Mouse (Mus musculus) forebrain, embryonic 12.5 days (tissue): ENCODE results near the gene Ctdspl2. TPM values are rescaled to one million over a fixed set of nuclear protein-coding genes. Genes with fewer than 3 reads are reported as not detected.
"Not testable (repeated sequence)": the region's sequence is repeated elsewhere in the genome, so short reads cannot be mapped to it uniquely, and the experiment has no call there.

Experiments used
- ATAC-seq: fragments of 200-750 bp; cut with Nextera tagmentation; 2 replicates; pipeline ENCODE4 v1.8.0; 2017; ENCODE audit warnings: moderate TSS enrichment; ENCODE audit not compliant: low FRiP score
- H3K27ac ChIP-seq: fragments of 300-500 bp; sonication (generic); 2 replicates; pipeline ENCODE4 v1.5.1; 2016; ENCODE audit warnings: mild to moderate bottlenecking
- H3K27me3 ChIP-seq: fragments of 300-500 bp; sonication (generic); 2 replicates; pipeline ENCODE4 v1.6.1; 2016; ENCODE audit warnings: mild to moderate bottlenecking
- H3K36me3 ChIP-seq: fragments of 300-500 bp; sonication (generic); replicated peaks from 2 replicates; pipeline ENCODE4 v1.6.1; 2016; ENCODE audit warnings: mild to moderate bottlenecking
- H3K4me1 ChIP-seq: fragments of 300-500 bp; sonication (generic); 2 replicates; pipeline ENCODE4 v1.6.1; 2016
- H3K4me2 ChIP-seq: fragments of 300-500 bp; sonication (generic); 2 replicates; pipeline ENCODE4 v1.6.1; 2016; ENCODE audit warnings: mild to moderate bottlenecking, moderate library complexity
- H3K4me3 ChIP-seq: fragments of 300-500 bp; sonication (generic); replicated peaks from 2 replicates; pipeline ENCODE4 v1.5.1; 2016; ENCODE audit warnings: mild to moderate bottlenecking
- H3K9ac ChIP-seq: fragments of 300-500 bp; sonication (generic); 2 replicates; pipeline ENCODE4 v1.6.1; 2016; ENCODE audit warnings: mild to moderate bottlenecking
- H3K9me3 ChIP-seq: fragments of 300-500 bp; sonication (generic); 2 replicates; pipeline ENCODE4 v1.6.1; 2016
- WGBS: fragments of 180-500 bp; shearing (Covaris S2); methylation state at CpG from one replicate; pipeline ENCODE4 v1.1.7; 2016; 5-methylcytosine and 5-hydroxymethylcytosine counted together
- polyA plus RNA-seq: library from polyadenylated mRNA; unstranded; fragments of >200 nt; fragmentation: Nextera tagmentation; extraction: Ambion mirVana; gene quantifications from 2 replicates; pipeline ENCODE4 v1.2.1, GENCODE M21; 2016

Ctdspl2 gene
- polyA plus RNA-seq, 1 experiment from 2014 or later: 78.9 TPM

DNA sequence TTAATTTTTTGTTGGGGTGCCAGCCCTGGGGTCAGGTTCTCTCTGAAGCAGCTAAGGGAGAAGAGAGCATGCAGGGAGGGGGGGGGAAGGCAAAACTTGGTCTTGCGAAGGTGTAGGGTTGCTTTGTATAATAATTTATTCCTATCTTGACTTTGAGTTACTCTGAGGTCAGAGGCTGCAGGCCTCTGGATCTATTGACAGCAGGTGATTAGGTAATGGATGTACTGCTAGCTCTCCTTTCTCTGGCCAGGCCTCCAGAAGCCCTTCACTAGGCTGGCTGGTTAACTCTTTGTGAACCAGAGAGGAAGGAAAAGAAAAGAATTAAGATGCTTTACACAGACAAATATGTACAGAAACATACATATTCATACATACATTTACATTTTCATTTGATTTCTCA is 62.9 kb downstream of the Ctdspl2 start:
- no peaks in the 10 kb centered on the region for H3K9me3 ChIP-seq
- no peak for ATAC-seq
- H3K4me2 ChIP-seq: no peak overlapping the region
- 58% methylated on average over 1 of the region's 1 CpGs for WGBS
- H3K27me3 ChIP-seq: no peaks in the 10 kb centered on the region
- H3K4me1 ChIP-seq: 0 out of 2 replicates have a peak, but pooled peaks cover 2% of the 10 kb centered on the region
- peaks cover 6% of the 10 kb centered on the region for H3K36me3 ChIP-seq
- no peak overlapping the region for H3K27ac ChIP-seq
- H3K4me3 ChIP-seq: no peak overlapping the region
- H3K9ac ChIP-seq: no peak overlapping the region

DNA sequence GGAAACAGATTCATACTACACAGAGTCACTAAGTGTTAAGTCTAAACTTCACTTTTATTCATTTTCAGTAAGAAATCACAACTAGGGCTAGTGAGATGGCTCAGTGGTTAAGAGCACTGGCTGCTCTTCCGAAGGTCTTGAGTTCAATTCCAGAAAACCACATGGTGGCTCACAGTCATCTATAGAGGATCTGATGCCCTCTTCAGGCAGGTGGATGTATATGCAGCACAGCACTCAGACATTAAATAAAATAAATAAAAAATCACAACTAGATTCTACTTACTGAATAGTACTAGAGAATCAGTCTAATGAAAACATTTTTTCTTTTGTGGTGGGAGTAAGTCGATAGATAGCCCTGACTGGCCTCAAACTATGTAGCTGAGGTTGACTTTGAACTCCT is 66.5 kb downstream of the Ctdspl2 start:
- WGBS: 78% methylated on average over 2 of the region's 2 CpGs
- ATAC-seq: no peak
- Histone ChIP-seq H3K27ac (no peak overlapping the region), H3K4me3 (no peak overlapping the region), H3K36me3 (no peaks in the 10 kb centered on the region), H3K9me3 (no peaks in the 10 kb centered on the region), H3K4me2 (no peak overlapping the region), H3K27me3 (no peaks in the 10 kb centered on the region), H3K9ac (no peak overlapping the region), H3K4me1 (0 out of 2 replicates have a peak, but pooled peaks cover 2% of the 10 kb centered on the region)

DNA sequence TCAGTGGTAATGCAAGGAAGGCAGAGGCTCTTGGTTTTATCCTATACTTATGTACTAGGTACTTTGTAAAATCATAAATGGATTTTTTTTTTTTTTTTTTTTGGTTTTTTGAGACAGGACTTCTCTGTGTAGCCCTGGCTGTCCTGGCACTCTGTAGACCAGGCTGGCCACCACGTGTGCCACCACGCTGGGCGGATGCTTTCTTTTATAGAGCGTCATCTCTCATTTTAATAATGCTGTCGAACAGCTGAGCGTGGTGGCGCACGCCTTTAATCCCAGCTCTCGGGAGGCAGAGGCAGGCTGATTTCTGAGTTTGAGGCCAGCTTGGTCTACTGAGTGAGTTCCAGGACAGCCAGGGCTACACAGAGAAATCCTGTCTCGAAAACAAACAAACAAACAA is 71.3 kb downstream of the Ctdspl2 start:
- not testable (repeated sequence) for H3K9ac ChIP-seq, ATAC-seq, H3K27me3 ChIP-seq, H3K36me3 ChIP-seq, H3K4me3 ChIP-seq, H3K9me3 ChIP-seq, H3K27ac ChIP-seq
- Histone ChIP-seq H3K4me1 (peaks cover 11% of the 10 kb centered on the region; the same call in 1 of the 2 replicates), H3K4me2 (peak overlapping the region; percentile 73; the same call in 1 of the 2 replicates)
- 96% methylated on average over 10 of the region's 10 CpGs for WGBS

DNA sequence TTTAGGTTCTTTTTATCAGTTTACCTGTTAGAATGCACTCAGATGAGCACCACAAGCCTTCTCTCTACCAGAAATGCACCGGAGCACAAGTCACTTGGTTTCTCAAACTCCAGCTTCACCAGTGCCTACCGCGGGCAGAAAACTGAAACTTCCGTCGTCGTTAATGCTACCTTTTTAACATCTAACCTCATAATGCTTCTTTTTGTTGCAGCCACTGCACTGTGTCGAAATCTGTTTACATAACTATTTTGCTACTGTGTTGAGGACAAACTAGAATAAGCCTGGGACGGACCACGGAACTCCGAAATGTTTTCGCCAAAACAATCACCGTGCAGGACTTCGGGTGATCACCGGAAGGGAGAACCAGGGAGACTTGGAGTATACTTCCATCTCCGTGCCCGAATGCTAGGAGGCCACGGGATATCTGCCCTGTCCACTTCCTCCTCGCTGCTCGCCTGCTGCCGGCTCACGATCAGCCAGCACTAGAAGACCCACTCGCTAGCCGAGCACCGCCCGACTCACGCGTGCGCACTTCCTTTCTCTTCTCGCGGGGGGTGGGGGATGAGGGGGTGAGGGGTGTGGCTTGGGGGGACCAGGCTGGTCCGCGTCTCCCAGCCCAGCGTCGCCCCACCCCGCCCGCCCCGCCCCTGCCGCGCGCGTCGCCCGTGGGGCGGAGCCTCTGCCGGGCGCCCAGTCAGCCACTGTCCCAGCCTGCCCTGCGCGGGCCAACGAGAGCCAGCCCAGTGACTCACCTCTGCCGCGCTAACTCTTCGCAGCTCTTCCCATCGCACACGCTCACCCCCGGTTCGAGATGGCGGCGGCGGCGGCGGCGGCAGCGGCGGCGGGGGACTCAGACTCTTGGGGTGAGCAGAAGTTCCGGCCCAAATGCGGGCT is 72.3 kb downstream of the Ctdspl2 start, which contains the start of gene Eif3j1:
Gene Eif3j1 (plus strand): TSS at position 685 of the 894 bp plus-strand sequence.
- Histone ChIP-seq H3K27me3 (no peaks in the 10 kb centered on the region), H3K4me3 (peak within 1 kb of the TSS; percentile 94), H3K9me3 (no peaks in the 10 kb centered on the region), H3K9ac (peak within 1 kb of the TSS; percentile 93), H3K4me1 (peaks cover 11% of the 10 kb centered on the region; the same call in 1 of the 2 replicates), H3K36me3 (peaks cover 3% of the 10 kb centered on the region; the same call in 1 of the 2 replicates), H3K4me2 (peak within 1 kb of the TSS; percentile 73), H3K27ac (peak within 1 kb of the TSS; percentile 82)
- WGBS: under 1% methylated on average over 53 of the region's 67 CpGs
- ATAC-seq: peak; percentile 99

DNA sequence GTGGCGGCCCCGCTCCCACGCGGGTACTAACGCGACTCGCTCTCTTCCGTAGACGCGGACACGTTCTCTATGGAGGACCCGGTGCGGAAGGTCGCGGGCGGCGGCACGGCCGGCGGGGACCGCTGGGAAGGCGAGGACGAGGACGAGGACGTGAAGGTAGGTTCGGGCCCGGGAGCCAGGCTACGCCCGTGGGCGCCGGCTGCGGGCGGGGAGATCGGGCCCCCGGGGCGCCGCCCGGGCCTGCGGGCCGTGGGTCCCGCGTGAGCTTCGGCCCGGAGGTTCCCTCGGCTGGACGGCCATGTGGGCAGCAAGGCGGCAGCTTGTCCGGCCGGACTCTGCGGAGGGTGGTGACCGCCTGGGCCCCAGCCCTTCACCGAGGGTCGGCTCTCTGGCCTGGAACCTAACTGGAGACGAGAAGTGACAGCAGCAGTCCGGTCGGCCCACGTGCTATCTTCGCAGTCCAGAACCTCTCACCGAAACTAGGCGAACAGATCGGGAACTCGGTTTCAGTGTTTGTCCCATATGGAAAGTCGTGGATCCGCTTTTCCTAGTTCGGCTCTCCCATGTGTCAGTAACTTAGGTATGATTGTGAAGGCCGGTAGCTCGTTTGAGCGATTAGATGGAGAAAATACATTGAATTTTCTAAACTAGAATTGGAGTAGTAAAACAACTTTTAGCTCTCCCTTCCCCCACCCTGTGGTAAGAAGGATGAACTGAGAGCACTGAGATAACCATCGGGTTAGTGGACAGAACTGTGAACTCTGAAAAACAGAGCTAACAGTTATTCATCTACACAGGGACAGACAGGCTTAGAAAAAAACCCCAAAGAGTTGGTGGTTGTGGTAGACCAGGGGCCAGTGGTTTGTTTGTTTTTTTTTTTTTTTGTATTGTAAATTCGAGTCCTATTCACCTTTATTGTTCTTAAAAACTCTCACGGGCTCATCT is 73.2 kb downstream of the Ctdspl2 start:
- peaks cover 11% of the 10 kb centered on the region; the same call in 1 of the 2 replicates for H3K4me1 ChIP-seq
- no peaks in the 10 kb centered on the region for H3K9me3 ChIP-seq
- peak overlapping the region; percentile 94 for H3K4me3 ChIP-seq
- peak overlapping the region; percentile 93 for H3K9ac ChIP-seq
- WGBS: 1% methylated on average over 69 of the region's 71 CpGs
- H3K36me3 ChIP-seq: peaks cover 3% of the 10 kb centered on the region; the same call in 1 of the 2 replicates
- ATAC-seq: peak; percentile 71
- H3K4me2 ChIP-seq: peak overlapping the region; percentile 73
- peak overlapping the region; percentile 82 for H3K27ac ChIP-seq
- no peaks in the 10 kb centered on the region for H3K27me3 ChIP-seq

DNA sequence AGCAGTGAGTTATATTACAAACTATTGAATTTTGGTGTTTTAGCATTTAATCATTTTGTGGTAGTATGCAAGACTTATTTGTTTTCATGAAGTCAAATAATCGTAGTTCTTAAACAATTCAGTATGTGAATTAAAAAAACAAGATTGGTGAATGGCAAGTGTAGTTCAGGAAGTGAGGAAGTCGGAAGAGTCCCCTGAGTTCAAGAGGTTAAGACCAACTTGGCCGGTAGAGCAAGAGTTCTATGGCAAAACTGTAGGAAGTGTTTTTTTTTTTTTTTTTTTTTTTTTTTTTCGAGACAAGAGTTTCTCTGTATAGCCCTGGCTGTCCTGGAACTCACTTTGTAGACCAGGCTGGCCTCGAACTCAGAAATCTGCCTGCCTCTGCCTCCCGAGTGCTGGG is 76.2 kb downstream of the Ctdspl2 start:
- Histone ChIP-seq H3K4me3 (no peak overlapping the region), H3K36me3 (peaks cover 6% of the 10 kb centered on the region), H3K9ac (no peak overlapping the region), H3K9me3 (no peaks in the 10 kb centered on the region), H3K27ac (no peak overlapping the region), H3K4me1 (peaks cover 11% of the 10 kb centered on the region; the same call in 1 of the 2 replicates), H3K27me3 (no peaks in the 10 kb centered on the region), H3K4me2 (no peak overlapping the region)
- WGBS: 90% methylated on average over 5 of the region's 6 CpGs
- no peak for ATAC-seq

DNA sequence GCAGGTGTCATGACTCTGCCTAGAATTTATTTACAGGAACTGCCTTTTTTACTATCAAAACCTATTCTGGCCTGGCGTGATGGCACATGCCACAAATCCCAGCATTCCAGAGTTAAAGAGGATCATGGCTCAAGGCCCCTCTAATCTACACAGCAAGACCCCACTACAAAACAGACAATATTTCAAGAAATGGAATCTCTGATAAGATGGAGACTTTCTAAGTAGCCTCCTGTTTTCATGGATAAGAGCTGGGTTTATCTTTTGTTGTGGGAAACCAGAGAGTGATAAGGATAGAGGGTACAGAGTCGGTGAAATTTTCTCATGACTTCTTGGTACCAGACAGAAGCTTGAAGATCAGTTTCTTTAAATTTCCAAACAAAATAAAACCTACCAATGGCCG is 80.3 kb downstream of the Ctdspl2 start:
- Histone ChIP-seq H3K9me3 (no peaks in the 10 kb centered on the region), H3K9ac (no peak overlapping the region), H3K4me1 (no peaks in the 10 kb centered on the region), H3K4me2 (no peak overlapping the region), H3K27me3 (no peaks in the 10 kb centered on the region), H3K4me3 (no peak overlapping the region), H3K36me3 (peaks cover 16% of the 10 kb centered on the region), H3K27ac (no peak overlapping the region)
- WGBS: 93% methylated on average over 3 of the region's 3 CpGs
- no peak for ATAC-seq

DNA sequence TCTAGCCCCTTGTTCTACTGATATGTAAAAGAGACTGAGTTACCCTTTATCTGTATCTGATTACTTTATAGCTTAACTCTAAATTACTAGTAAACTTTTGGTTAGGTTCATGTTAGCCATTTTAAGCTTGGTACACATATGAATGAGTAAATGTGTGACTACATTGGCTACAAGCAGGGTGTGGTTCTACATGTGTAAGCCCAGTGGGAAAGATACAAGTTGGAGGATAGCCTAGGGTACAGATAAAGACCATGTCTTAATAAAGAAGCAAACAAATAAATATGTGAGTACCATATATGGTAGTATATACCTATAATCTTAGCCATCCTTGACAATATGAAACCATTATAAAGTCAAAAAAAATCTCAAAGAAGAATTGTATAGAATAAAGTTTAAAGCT is 88.1 kb downstream of the Ctdspl2 start:
- H3K4me3 ChIP-seq: no peak overlapping the region
- H3K4me2 ChIP-seq: no peak overlapping the region
- H3K27me3 ChIP-seq: no peaks in the 10 kb centered on the region
- H3K9me3 ChIP-seq: no peaks in the 10 kb centered on the region
- H3K9ac ChIP-seq: no peak overlapping the region
- peaks cover 24% of the 10 kb centered on the region for H3K36me3 ChIP-seq
- H3K27ac ChIP-seq: no peak overlapping the region
- ATAC-seq: no peak
- no peaks in the 10 kb centered on the region for H3K4me1 ChIP-seq

DNA sequence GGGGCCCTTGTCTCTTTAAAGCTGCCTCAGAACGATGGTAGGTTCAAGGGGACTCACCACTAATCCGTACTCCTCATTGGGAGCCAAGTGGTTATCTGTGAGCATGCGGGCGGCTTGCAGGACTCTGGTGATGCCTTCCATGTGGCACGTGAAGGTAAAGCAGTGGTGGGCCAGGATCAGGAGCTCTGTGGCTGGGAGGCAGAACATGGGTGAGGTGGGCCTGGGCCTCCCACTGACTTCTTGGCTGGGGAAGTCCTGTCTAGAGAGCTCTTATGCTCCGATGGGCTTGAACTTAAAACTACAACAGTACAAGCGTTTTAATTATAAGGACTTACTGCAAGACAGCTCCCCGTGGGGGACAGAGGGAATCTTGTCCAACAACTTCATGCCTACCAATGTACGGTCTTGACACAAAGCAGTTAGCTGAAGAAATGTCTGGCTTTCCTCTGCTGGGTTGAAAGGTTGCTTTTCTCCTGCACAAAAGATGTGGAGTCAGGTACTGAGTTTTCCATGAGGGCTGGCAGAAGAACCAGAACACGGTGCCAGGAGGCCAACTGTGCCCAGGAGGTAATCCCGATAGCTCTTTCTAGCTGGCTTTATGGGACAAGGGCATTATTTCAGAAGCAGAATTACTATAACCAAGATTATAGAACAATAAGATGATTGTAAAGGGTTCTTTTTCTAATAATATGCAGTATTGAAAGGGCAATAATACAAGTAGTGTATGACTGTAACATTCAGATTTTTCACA is 103.7 kb downstream of the Ctdspl2 start:
- WGBS: 89% methylated on average over 11 of the region's 11 CpGs
- no peaks in the 10 kb centered on the region for H3K27me3 ChIP-seq
- no peaks in the 10 kb centered on the region for H3K4me1 ChIP-seq
- H3K9me3 ChIP-seq: no peaks in the 10 kb centered on the region
- H3K4me2 ChIP-seq: no peak overlapping the region
- no peak overlapping the region; the same call in 1 of the 2 replicates for H3K9ac ChIP-seq
- no peak overlapping the region for H3K27ac ChIP-seq
- no peak for ATAC-seq
- peaks cover 45% of the 10 kb centered on the region for H3K36me3 ChIP-seq
- H3K4me3 ChIP-seq: no peak overlapping the region
